Mouse (Mus musculus) heart, embryonic 12.5 days (tissue): Measurements from ENCODE around the gene Trpv3. TPM values are rescaled to one million over a fixed set of nuclear protein-coding genes. Genes with fewer than 3 reads are reported as not detected.
"Not testable (repeated sequence)": the region's sequence is repeated elsewhere in the genome, so short reads cannot be mapped to it uniquely, and the experiment has no call there.

Experiments
- ATAC-seq: fragments of 200-750 bp; cut with Nextera tagmentation; 2 replicates; pipeline ENCODE4 v1.8.0; 2017; ENCODE audit warnings: moderate TSS enrichment, moderate library complexity; ENCODE audit not compliant: insufficient number of reproducible peaks, low FRiP score
- H3K27ac ChIP-seq: fragments of 300-500 bp; sonication (generic); 2 replicates; pipeline ENCODE4 v1.5.1; 2016; ENCODE audit warnings: mild to moderate bottlenecking, moderate library complexity; ENCODE audit not compliant: poor library complexity, severe bottlenecking
- H3K27me3 ChIP-seq: fragments of 300-500 bp; sonication (generic); replicated peaks from 2 replicates; pipeline ENCODE4 v1.6.1; 2016; ENCODE audit warnings: mild to moderate bottlenecking, moderate library complexity
- H3K36me3 ChIP-seq: fragments of 300-500 bp; sonication (generic); 2 replicates; pipeline ENCODE4 v1.6.1; 2016; ENCODE audit warnings: mild to moderate bottlenecking, moderate library complexity
- H3K4me1 ChIP-seq: fragments of 300-500 bp; sonication (generic); replicated peaks from 2 replicates; pipeline ENCODE4 v1.6.1; 2016; ENCODE audit warnings: mild to moderate bottlenecking
- H3K4me2 ChIP-seq: fragments of 300-500 bp; sonication (generic); 2 replicates; pipeline ENCODE4 v1.6.1; 2016; ENCODE audit warnings: mild to moderate bottlenecking, moderate library complexity
- H3K4me3 ChIP-seq: fragments of 300-500 bp; sonication (generic); 2 replicates; pipeline ENCODE4 v1.5.1; 2016; ENCODE audit warnings: mild to moderate bottlenecking
- H3K9ac ChIP-seq: fragments of 300-500 bp; sonication (generic); 2 replicates; pipeline ENCODE4 v1.6.1; 2016; ENCODE audit warnings: mild to moderate bottlenecking, moderate library complexity
- H3K9me3 ChIP-seq: fragments of 300-500 bp; sonication (generic); replicated peaks from 2 replicates; pipeline ENCODE4 v1.6.1; 2016; ENCODE audit warnings: mild to moderate bottlenecking, moderate library complexity
- WGBS: fragments of 180-500 bp; shearing (Covaris S2); methylation state at CpG from one replicate; pipeline ENCODE4 v1.1.7; 2016; 5-methylcytosine and 5-hydroxymethylcytosine counted together
- polyA plus RNA-seq: library from polyadenylated mRNA; unstranded; fragments of >200 nt; fragmentation: Nextera tagmentation; extraction: Ambion mirVana; gene quantifications from 2 replicates; pipeline ENCODE4 v1.2.1, GENCODE M21; 2016

The Trpv3 gene
- polyA plus RNA-seq, 1 experiment from 2014 or later: 0.03 TPM

DNA sequence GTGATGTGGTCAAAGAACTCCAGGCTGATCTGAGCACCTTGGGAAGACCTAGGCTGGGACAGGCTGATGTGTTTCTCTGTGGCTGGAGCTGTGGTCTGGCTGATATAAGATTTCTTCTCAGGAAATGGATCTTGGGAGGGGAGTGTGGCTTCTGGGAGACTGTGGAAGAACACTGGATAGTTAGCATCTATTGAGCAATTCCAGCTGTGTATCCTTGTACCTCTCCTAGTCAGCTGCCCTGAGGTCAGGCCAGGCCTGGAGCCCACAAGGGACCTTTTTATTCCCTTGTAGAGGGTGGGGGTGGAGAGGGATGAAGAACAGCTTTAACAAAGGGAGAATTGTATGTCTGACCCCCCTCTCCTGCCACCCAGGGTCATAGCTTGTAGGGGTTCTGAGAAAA is 17.2 kb downstream of the Trpv3 start:
- ATAC-seq: no peak
- Histone ChIP-seq H3K9ac (no peak overlapping the region), H3K4me2 (no peak overlapping the region), H3K36me3 (no peaks in the 10 kb centered on the region), H3K4me3 (no peak overlapping the region), H3K4me1 (peaks cover 16% of the 10 kb centered on the region), H3K9me3 (no peaks in the 10 kb centered on the region), H3K27ac (no peak overlapping the region), H3K27me3 (no peaks in the 10 kb centered on the region)

DNA sequence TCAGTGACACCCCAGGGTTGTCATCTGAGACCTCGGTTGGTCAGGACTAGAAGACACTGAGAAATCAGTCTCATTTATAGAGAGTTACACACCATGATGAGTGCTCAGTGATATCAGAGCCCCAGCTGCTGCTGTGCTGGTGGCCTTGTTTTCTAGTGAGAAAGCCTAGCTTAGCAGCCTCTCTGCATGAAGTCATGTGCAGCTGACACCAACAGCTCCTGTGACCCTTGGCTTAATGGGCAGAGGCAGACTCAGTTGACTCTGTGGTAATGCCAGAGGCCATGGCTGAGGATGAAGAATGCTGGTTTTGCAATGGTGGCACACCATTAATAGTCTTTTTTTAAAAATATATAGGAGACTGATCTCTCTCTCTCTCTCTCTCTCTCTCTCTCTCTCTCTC is 22.4 kb downstream of the Trpv3 start:
- no peak overlapping the region for H3K4me3 ChIP-seq
- no peak for ATAC-seq
- no peak overlapping the region for H3K27ac ChIP-seq
- no peak overlapping the region for H3K4me2 ChIP-seq
- no peaks in the 10 kb centered on the region for H3K36me3 ChIP-seq
- no peaks in the 10 kb centered on the region for H3K27me3 ChIP-seq
- 72% methylated on average over 1 of the region's 1 CpGs for WGBS
- no peak overlapping the region for H3K9ac ChIP-seq
- H3K4me1 ChIP-seq: peaks cover 3% of the 10 kb centered on the region
- H3K9me3 ChIP-seq: no peaks in the 10 kb centered on the region

DNA sequence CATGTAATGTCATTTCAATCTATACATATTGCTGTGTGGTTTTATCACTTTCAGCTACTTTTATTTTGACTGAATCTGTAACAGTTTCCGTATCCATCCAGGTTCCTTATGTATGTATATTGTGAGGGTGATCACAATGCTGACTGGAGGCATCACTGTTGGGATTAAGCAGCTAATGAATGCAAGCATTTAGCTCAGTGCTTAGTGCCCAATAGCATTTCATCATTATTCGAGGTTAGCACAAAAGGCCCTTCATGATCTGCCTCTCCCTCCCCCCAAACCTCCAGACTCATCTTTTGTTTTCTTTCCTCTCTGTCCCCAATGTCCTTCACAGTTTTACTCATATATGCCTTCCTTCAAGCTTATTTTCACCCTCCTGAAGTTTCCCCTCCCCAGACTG is 35.9 kb downstream of the Trpv3 start:
- Histone ChIP-seq H3K4me2 (no peak overlapping the region), H3K36me3 (no peaks in the 10 kb centered on the region), H3K27me3 (no peaks in the 10 kb centered on the region), H3K4me1 (no peaks in the 10 kb centered on the region), H3K27ac (no peak overlapping the region), H3K4me3 (no peak overlapping the region), H3K9me3 (no peaks in the 10 kb centered on the region), H3K9ac (no peak overlapping the region)
- ATAC-seq: no peak
- WGBS: 50% methylated on average over 2 of the region's 2 CpGs

DNA sequence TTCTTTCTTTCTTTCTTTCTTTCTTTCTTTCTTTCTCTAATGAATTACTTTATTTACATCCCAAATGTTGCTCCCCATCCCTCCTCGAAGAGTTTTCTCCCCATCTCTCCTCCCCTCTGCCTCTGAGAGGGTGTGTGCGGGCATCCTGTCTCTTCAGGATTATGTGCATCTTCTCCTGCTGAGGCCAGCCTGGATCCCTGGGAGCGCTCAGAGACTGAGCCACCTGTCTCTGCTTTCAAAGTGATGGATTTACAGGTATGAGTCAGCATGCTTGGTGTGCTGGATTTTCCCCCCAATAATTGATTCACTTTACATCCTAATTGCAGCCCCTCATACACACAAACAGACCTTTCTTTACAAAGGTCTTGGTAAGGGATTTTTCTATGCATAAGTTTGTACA is 48.8 kb downstream of the Trpv3 start:
- H3K9ac ChIP-seq: no peak overlapping the region
- H3K9me3 ChIP-seq: no peaks in the 10 kb centered on the region
- H3K27ac ChIP-seq: no peak overlapping the region
- H3K36me3 ChIP-seq: no peaks in the 10 kb centered on the region
- H3K4me2 ChIP-seq: no peak overlapping the region
- H3K27me3 ChIP-seq: no peaks in the 10 kb centered on the region
- no peaks in the 10 kb centered on the region for H3K4me1 ChIP-seq
- ATAC-seq: no peak
- H3K4me3 ChIP-seq: no peak overlapping the region
- 46% methylated on average over 3 of the region's 3 CpGs for WGBS

DNA sequence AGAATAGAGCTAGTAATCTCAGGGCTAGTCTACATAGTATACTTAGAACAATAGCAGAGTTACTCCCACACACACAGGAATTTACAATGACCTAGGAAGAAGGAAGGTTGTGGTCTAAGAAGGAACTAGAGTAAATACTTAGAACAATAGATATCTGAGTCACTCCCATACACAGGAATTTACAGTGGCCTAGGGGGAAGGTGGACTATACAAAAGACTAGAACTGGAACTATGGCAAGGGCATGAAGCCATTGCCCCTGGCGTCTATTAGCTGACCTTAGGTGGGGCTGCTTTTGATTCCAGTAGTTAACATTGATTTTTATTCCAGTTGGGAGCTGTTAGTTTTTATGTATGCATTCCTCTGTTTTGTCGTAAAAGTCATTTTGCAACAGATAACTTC is 51.4 kb downstream of the Trpv3 start:
- not testable (repeated sequence) for H3K4me1 ChIP-seq, H3K27ac ChIP-seq, H3K4me3 ChIP-seq, H3K27me3 ChIP-seq, H3K4me2 ChIP-seq, H3K9ac ChIP-seq, ATAC-seq, H3K9me3 ChIP-seq, H3K36me3 ChIP-seq
- WGBS: 66% methylated on average over 2 of the region's 2 CpGs

DNA sequence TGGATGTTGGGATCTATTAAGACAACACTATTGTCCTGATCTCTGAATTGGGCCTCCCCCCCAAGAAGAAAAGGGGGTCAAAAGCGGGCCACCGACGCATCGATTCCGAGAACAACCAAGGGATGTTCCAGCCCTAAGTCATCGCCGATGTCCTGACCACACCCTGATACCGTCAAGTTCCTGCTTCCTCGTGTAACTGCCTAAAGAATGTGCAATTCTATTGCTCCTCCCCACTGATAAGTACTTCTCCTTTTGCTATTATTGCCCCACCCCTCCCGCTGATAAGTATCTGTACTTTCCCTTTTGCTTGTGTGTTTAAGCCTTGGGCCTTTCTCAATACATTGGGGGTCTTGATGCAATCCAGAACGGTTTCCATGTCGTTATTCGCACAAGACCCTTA is 53.9 kb downstream of the Trpv3 start:
- ATAC-seq, H3K27ac ChIP-seq, H3K36me3 ChIP-seq, H3K4me1 ChIP-seq, H3K4me2 ChIP-seq, H3K9me3 ChIP-seq, H3K9ac ChIP-seq, H3K4me3 ChIP-seq, H3K27me3 ChIP-seq: not testable (repeated sequence)
- 87% methylated on average over 13 of the region's 13 CpGs for WGBS

DNA sequence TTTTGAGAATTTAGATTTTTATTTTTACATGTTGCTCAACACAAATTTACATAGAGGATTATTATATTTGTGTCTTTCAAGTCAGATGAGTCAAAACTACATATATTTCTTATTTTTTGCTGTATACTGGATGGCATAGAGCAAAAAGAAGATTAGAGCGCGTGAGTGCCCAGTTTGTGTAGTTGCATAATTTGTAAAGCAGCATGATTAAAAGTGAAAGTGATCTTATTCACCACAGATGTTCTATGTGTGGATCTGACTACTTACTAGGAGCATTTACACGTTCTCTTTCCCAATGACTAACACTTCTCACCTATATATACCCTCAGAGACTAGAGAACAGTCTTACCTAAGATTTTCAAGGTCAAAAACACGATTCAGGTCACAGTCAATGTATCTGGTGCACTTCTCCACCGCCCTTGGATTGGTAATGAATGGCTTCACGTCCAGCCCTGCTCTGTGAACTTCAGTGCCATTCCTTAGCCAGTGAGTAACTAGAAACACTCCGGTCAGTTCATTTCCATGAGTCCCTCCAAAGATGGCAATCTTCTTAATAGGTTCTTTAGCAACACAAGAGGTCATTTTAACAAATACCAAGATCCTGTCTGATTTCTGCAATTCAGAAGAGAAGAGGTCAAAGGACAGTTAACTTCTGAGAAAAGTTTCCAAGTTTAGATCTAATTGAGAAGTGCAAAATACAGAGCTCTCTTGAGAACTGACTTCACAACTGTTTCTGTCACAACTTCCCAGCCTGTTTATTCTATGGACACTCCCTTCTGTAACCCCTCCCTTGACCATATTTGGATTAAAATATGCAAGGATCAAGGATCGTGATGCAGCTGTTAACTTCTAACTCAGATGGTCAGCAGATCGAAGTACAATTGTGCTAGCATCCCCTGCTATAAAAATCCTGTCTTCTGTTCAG is 57.0 kb downstream of the Trpv3 start:
- 66% methylated on average over 9 of the region's 9 CpGs for WGBS
- H3K4me1 ChIP-seq: no peaks in the 10 kb centered on the region

DNA sequence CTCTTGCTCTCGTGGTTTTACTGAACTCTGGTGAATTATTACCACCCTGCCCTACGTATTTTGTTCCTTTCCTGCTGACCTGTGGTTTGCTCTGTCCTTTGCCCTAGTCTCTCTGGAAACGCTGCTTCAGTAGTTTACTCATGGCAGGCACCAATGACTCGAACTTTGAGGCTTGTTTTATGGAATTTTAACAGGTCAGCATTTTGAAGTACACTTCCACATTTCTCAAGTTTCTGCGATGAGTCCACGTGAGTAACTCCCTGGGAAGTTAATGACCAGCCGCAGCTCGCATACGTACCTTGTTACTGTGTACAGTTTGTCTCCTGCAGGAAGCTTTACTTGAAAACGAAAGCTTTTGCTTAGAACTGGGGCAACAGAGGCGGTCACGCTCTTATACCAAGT is 59.3 kb downstream of the Trpv3 start:
- Histone ChIP-seq H3K4me3 (no peak overlapping the region), H3K4me2 (no peak overlapping the region), H3K36me3 (no peaks in the 10 kb centered on the region), H3K27me3 (no peaks in the 10 kb centered on the region), H3K27ac (no peak overlapping the region), H3K4me1 (no peaks in the 10 kb centered on the region), H3K9ac (no peak overlapping the region), H3K9me3 (peaks cover 7% of the 10 kb centered on the region; the same call in 1 of the 2 replicates)
- ATAC-seq: no peak
- WGBS: 64% methylated on average over 12 of the region's 12 CpGs

More for the DNA sequence above, 57.0 kb downstream of the Trpv3 start:
- ATAC-seq: no peak
- Histone ChIP-seq H3K4me3 (no peak overlapping the region), H3K36me3 (no peaks in the 10 kb centered on the region), H3K27ac (no peak overlapping the region), H3K9ac (no peak overlapping the region), H3K9me3 (0 out of 2 replicates have a peak, but pooled peaks cover under 1% of the 10 kb centered on the region), H3K27me3 (no peaks in the 10 kb centered on the region), H3K4me2 (no peak overlapping the region)

DNA sequence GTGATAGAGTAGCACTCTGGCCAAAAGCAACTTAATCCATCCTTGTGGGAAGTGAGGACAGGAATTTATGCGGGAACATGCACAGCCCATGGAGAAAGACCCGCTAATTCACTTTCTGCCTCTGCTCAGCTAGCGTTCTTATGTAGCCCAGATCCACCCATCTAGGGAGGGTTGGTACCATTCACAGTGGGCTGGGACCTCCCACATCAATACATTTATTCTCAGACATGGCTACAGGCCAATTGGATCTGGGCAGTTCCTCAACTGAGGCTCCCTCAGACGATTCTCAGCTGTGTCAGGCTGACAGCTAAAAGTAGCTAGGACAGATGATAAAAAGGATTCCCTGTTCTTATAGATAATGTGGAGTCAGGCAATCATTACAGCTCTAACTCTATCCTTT is 60.2 kb downstream of the Trpv3 start:
- ATAC-seq: no peak
- 67% methylated on average over 4 of the region's 4 CpGs for WGBS
- no peak overlapping the region for H3K27ac ChIP-seq
- H3K27me3 ChIP-seq: no peaks in the 10 kb centered on the region
- H3K4me3 ChIP-seq: no peak overlapping the region
- no peaks in the 10 kb centered on the region for H3K4me1 ChIP-seq
- H3K36me3 ChIP-seq: no peaks in the 10 kb centered on the region
- H3K9me3 ChIP-seq: peaks cover 7% of the 10 kb centered on the region; the same call in 1 of the 2 replicates
- H3K4me2 ChIP-seq: no peak overlapping the region
- no peak overlapping the region for H3K9ac ChIP-seq

DNA sequence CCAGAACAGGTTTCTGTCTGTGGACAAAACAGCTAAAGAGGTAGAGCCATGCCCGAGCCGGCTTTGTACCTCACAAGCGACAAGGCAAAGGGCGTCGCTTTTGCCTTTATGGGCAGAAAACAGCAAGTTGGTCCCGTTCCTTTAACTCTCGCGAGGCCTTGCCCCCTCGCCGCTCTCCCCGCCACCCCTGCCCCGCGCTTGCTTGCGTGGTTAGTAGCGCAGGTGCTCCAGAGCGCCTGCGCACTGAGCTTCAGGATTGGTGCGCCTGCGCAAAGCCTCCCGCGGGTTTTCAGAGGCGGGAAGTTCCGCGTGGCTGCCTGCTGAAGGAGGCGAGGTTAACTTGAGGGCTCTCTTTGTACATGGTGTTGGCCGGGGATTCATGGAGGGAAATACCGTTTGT is 62.3 kb downstream of the Trpv3 start, which contains the start of the genes Aspa, Gm49340 and Spata22:
Gene Aspa (minus strand): TSS at position 155 of the 400 bp plus-strand sequence.
Gene Gm49340 (plus strand): TSS at position 300 of the 400 bp plus-strand sequence.
Gene Spata22 (plus strand): TSS at position 300 of the 400 bp plus-strand sequence.
- no peaks in the 10 kb centered on the region for H3K27me3 ChIP-seq
- H3K9me3 ChIP-seq: peaks cover 7% of the 10 kb centered on the region; the same call in 1 of the 2 replicates
- no peaks in the 10 kb centered on the region for H3K4me1 ChIP-seq
- ATAC-seq: no peak
- 65% methylated on average over 27 of the region's 27 CpGs for WGBS
- H3K9ac ChIP-seq: no peak within 1 kb of the TSS
- H3K4me3 ChIP-seq: no peak within 1 kb of the TSS
- no peaks in the 10 kb centered on the region for H3K36me3 ChIP-seq
- no peak within 1 kb of the TSS for H3K4me2 ChIP-seq
- H3K27ac ChIP-seq: no peak within 1 kb of the TSS

DNA sequence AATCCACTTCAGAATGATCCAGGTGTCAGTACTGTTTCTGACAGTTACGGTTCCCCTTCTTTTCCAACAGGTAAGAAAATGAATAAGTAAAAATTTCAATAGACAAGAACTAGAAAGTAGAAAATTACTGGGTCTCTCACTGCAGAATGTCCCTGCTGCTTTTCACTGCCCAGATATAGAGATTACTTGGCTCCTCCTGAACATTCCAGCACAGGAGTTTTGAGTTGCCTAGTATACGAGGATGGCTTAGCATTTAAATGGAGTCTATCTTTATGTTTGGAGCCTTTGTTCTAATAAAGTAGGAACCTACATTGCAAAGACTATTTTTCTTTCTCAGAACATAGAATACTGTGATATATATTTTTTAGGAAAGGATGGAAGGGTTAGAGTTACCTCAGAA is 66.2 kb downstream of the Trpv3 start:
- no peaks in the 10 kb centered on the region for H3K4me1 ChIP-seq
- no peak overlapping the region for H3K4me3 ChIP-seq
- no peak overlapping the region for H3K4me2 ChIP-seq
- H3K27ac ChIP-seq: no peak overlapping the region
- no peaks in the 10 kb centered on the region for H3K36me3 ChIP-seq
- H3K27me3 ChIP-seq: no peaks in the 10 kb centered on the region
- H3K9me3 ChIP-seq: peaks cover 7% of the 10 kb centered on the region; the same call in 1 of the 2 replicates
- H3K9ac ChIP-seq: no peak overlapping the region
- 69% methylated on average over 2 of the region's 2 CpGs for WGBS
- no peak for ATAC-seq
